Mouse (Mus musculus) C2C12 (cell line): ENCODE measurements around the gene Numa1. TPM values are rescaled to one million over a fixed set of nuclear protein-coding genes. Genes with fewer than 3 reads are reported as not detected.

Experiments used
- H3K27me3 ChIP-seq: one replicate; pipeline ENCODE4 v1.6.1; 2011; ENCODE audit not compliant: control insufficient read depth, insufficient read depth, insufficient read length
- H3K36me3 ChIP-seq: one replicate; pipeline ENCODE4 v1.6.1; 2011; ENCODE audit not compliant: control insufficient read depth, insufficient read depth
- H3K4me3 ChIP-seq: one replicate; pipeline ENCODE4 v1.5.1; 2011; ENCODE audit warnings: mild to moderate bottlenecking, control low read depth; ENCODE audit not compliant: poor library complexity, insufficient read depth, severe bottlenecking
- H3K79me2 ChIP-seq: one replicate; pipeline ENCODE4 v1.6.1; 2011; ENCODE audit not compliant: control insufficient read depth, insufficient read depth
- H3K79me3 ChIP-seq: one replicate; pipeline ENCODE4 v1.6.1; 2011; ENCODE audit warnings: low read depth, control low read depth
- H3ac ChIP-seq: one replicate; pipeline ENCODE3; 2011; ENCODE audit warnings: low read depth; ENCODE audit not compliant: control insufficient read depth, insufficient read length
- CEBPB ChIP-seq: IDR thresholded peaks from one replicate; pipeline ENCODE4 v1.6.1; 2011; ENCODE audit warnings: low read depth, mild to moderate bottlenecking, control low read depth, moderate library complexity
- CTCF ChIP-seq: IDR thresholded peaks from one replicate; pipeline ENCODE4 v1.5.1; 2011; ENCODE audit not compliant: control insufficient read depth, insufficient read depth, insufficient read length
- FOSL1 ChIP-seq: IDR thresholded peaks from one replicate; pipeline ENCODE4 v1.8.0; 2011; ENCODE audit warnings: mild to moderate bottlenecking, low read length; ENCODE audit not compliant: poor library complexity, insufficient read depth, severe bottlenecking
- MAX ChIP-seq: IDR thresholded peaks from one replicate; pipeline ENCODE4 v1.6.1; 2011; ENCODE audit warnings: mild to moderate bottlenecking, control low read depth
- MYOD1 ChIP-seq: IDR thresholded peaks from one replicate; pipeline ENCODE4 v1.6.1; 2011; ENCODE audit warnings: low read depth; ENCODE audit not compliant: control insufficient read depth, insufficient read length
- MYOG ChIP-seq: IDR thresholded peaks from one replicate; pipeline ENCODE4 v1.6.1; 2011; ENCODE audit not compliant: control insufficient read depth, insufficient read length; ENCODE audit errors: extremely low read depth
- USF1 ChIP-seq: IDR thresholded peaks from one replicate; pipeline ENCODE4 v1.6.1; 2011; ENCODE audit warnings: low read depth, mild to moderate bottlenecking, control low read depth, moderate library complexity
- polyA plus RNA-seq: library from polyadenylated mRNA; unstranded; fragments of >200 nt; fragmentation: generic; extraction: Trizol; gene quantifications from one replicate; pipeline ENCODE4 v1.2.1, GENCODE M21; 2012; ENCODE audit warnings: missing spikeins

Gene Numa1
- polyA plus RNA-seq, 1 experiment: 80.4 TPM

DNA sequence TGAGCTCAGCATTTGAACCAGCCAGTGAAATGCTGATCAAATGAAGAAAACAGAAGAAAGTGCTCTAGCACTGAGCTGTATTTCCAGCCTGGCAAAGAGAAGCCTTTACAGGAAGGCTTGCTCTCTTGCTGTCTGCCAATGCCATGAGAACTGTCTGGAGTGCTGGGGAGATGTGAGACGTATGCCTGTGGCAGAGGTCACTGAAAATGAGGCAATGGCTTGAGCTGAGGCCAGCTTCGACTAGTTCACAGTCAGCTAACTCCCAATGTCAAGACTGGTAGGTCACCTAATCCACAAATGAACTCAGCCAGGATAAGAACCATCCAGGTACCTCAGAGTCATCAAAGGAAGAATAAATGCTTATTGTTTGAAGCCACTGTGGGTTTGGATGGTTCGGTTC lies 5.8 kb upstream of the Numa1 start:
- Histone ChIP-seq H3K79me2 (no peaks in the 10 kb centered on the region), H3ac (no peak overlapping the region), H3K36me3 (no peaks in the 10 kb centered on the region), H3K4me3 (no peak overlapping the region), H3K27me3 (no peaks in the 10 kb centered on the region), H3K79me3 (peaks cover 2% of the 10 kb centered on the region)
- TF ChIP-seq MYOG (no peak), FOSL1 (no peak), MYOD1 (no peak), MAX (no peak), CEBPB (no peak), CTCF (no peak), USF1 (no peak)

DNA sequence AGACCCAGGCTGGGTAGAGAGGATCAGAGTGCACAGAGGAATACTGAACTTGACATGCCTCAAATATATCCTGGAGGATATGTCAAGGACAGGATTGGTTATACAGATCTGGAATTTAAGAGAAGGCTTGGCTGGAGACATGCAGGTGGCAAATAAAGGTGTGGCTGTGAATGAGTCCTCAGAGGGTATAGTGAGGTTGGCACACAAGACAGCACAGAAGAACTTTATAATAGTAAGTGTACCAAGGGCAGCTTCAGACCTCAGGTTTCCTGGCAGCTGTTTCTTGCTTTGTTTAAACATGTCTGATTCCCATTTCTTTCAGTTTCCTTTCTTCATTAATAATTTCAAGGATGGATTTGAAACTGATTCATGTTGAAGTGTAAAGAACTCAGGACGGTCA lies 1.4 kb upstream of the Numa1 start:
- peaks cover 36% of the 10 kb centered on the region for H3K79me2 ChIP-seq
- H3K79me3 ChIP-seq: peaks cover 36% of the 10 kb centered on the region
- no peak overlapping the region for H3K4me3 ChIP-seq
- no peak for TF ChIP-seq MAX
- TF ChIP-seq MYOG: no peak
- no peak for TF ChIP-seq MYOD1
- TF ChIP-seq CTCF: no peak
- no peak for TF ChIP-seq USF1
- H3ac ChIP-seq: no peak overlapping the region
- H3K36me3 ChIP-seq: no peaks in the 10 kb centered on the region
- H3K27me3 ChIP-seq: no peaks in the 10 kb centered on the region

GRCm38 (mm10) chr7:101933300-101933699 lies 611 bp upstream of the Numa1 start:
- Histone ChIP-seq H3K4me3 (peak overlapping the region; percentile 43), H3K79me2 (peaks cover 44% of the 10 kb centered on the region), H3K27me3 (no peaks in the 10 kb centered on the region), H3K36me3 (no peaks in the 10 kb centered on the region), H3ac (peak overlapping the region; percentile 53), H3K79me3 (peaks cover 42% of the 10 kb centered on the region)
- TF ChIP-seq FOSL1 (no peak), CTCF (no peak), MYOD1 (no peak), USF1 (no peak), MAX (no peak), CEBPB (no peak)

DNA sequence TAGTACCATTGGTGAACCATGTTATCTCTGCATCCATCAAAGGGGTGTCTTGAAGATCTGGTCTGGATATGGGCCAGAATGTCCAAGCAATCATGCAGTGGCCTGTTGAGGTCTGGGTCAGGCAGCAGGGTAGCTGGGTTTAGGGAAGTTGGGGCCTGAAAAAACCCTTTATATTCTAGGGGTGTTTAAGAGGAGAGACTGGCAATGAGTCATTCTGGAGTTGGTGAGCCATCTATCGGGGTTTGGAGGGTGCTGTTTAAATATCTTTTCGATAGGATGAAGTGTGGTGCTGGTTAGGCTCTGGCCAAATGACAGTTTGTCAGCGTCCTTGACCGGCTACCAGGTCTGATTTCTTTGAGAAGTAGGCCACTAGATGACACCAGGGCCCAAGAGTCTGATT lies 2.0 kb downstream of the Numa1 start:
- TF ChIP-seq CEBPB (no peak), USF1 (no peak), MYOD1 (no peak), FOSL1 (no peak), MYOG (no peak), MAX (no peak), CTCF (no peak)
- Histone ChIP-seq H3K79me2 (peaks cover 67% of the 10 kb centered on the region), H3K79me3 (peaks cover 61% of the 10 kb centered on the region), H3K36me3 (no peaks in the 10 kb centered on the region), H3K4me3 (no peak overlapping the region), H3ac (no peak overlapping the region), H3K27me3 (no peaks in the 10 kb centered on the region)

DNA sequence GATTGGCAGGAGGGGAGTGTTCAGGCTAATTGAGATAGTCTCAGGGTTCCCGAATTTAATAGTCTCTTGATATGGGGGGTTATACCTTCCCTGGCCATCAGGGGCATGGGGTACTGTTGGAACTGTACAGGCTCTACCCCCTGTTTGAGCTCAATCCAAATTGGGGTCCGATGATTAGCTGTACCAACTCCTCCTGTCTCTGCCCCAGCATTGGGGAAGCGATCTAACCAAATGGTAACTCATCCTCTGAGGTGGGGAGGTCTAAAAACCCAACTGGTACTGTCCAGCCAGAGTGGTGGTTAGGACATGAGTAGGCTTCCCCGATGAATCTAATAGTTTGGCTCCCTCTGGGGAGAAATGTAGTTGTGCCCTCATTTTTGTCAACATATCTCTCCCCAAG lies 3.1 kb downstream of the Numa1 start:
- H3K27me3 ChIP-seq: no peaks in the 10 kb centered on the region
- H3ac ChIP-seq: no peak overlapping the region
- H3K36me3 ChIP-seq: no peaks in the 10 kb centered on the region
- peaks cover 78% of the 10 kb centered on the region for H3K79me2 ChIP-seq
- no peak overlapping the region for H3K4me3 ChIP-seq
- TF ChIP-seq MYOD1 (no peak), USF1 (no peak)
- H3K79me3 ChIP-seq: peaks cover 68% of the 10 kb centered on the region

DNA sequence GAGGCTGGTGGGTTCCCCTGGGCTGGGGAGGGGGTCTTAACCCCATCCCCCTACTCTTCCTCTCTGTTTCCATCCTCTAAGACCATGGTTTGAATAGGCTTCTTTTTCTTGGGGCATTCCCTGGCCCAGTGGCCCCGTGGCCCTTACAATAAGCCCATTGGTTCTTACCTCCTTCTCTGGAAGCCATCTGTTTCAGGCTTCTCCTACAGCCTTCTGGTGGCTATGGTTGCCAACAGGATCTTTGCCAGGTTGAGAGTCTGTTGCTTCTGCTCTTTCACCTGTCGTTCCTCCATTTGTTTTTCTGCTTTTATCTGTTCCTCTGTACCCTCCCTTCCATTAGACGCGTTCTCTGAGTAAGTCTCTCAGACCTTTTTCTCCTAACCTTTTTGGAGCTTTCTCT lies 3.7 kb downstream of the Numa1 start:
- no peaks in the 10 kb centered on the region for H3K36me3 ChIP-seq
- peaks cover 82% of the 10 kb centered on the region for H3K79me2 ChIP-seq
- peaks cover 69% of the 10 kb centered on the region for H3K79me3 ChIP-seq
- H3K4me3 ChIP-seq: no peak overlapping the region
- no peaks in the 10 kb centered on the region for H3K27me3 ChIP-seq
- TF ChIP-seq CTCF (no peak), MAX (no peak), MYOD1 (no peak), MYOG (no peak), CEBPB (no peak), USF1 (no peak), FOSL1 (no peak)
- H3ac ChIP-seq: no peak overlapping the region
